Mouse (Mus musculus) gastrocnemius, adult 8-10 months (tissue): Measurements from ENCODE around the gene Cd84. TPM values are rescaled to one million over a fixed set of nuclear protein-coding genes. Genes with fewer than 3 reads are reported as not detected.
"Not testable (repeated sequence)": the region's sequence is repeated elsewhere in the genome, so short reads cannot be mapped to it uniquely, and the experiment has no call there.

Experiments used
- DNase-seq, 2 experiments: peaks; one replicate each; pipeline ENCODE4 v3.0.0; 2022; ENCODE audit warnings: low spot score in 2 of 2
- total RNA-seq, 4 experiments: library from RNA; stranded (reverse); gene quantifications; 2 replicates each; pipeline ENCODE4 v1.2.4; 2022

Cd84 gene
- under 1 TPM; 0.17 to 0.53 (median 0.34) TPM for total RNA-seq

DNA sequence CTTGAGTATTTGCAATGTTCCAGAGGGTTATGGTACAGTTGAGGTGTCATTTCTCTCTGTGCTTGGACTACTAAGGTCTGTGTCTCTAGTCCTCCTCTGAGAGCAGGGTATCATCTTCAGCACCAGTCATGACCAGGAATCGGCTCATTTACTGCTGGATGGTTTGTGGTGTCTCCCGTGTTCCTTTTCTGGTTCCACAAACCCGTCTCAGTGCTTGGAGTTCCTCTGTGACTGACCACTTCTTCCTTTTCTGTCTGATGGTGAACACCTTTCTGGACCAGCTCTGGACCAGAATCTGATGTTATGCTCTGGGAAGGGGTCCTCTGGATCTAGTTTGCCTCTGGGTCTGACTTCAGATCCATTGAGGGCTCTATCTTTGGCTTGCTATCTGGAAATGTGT lies at the start of gene Cd84:
TSS of gene Cd84 (plus strand) at position 210 of the 400 bp plus-strand sequence.
- no peak for DNase-seq

- no peak for DNase-seq
Observed at GRCm38 (mm10) chr1:171791491-171791890, 48.0 kb upstream of the Cd84 start.

GRCm38 (mm10) chr1:171796185-171796584 lies 43.3 kb upstream of the Cd84 start:
- DNase-seq: no peak

- DNase-seq: no peak
Observed at GRCm38 (mm10) chr1:171797840-171798239, 41.7 kb upstream of the Cd84 start.

DNA sequence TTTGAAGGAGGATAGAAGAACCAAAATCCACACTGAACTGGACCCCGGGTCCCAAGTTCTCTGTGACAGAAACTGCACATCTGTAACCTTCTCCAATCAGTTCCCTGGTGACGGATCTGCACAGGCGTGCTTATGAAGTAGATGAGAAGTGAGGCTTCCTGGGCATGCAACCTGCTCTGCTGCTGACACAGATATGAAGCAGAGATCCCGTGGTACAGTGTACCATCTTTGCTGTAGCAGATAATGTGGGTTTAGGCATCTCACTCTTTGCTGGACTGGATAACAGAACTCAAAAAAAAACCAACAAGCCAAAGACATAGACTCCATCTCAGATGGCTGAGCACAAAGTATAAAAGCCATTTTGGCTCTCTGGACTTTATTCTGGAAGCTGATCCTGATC lies 39.8 kb upstream of the Cd84 start:
- no peak for DNase-seq

DNA sequence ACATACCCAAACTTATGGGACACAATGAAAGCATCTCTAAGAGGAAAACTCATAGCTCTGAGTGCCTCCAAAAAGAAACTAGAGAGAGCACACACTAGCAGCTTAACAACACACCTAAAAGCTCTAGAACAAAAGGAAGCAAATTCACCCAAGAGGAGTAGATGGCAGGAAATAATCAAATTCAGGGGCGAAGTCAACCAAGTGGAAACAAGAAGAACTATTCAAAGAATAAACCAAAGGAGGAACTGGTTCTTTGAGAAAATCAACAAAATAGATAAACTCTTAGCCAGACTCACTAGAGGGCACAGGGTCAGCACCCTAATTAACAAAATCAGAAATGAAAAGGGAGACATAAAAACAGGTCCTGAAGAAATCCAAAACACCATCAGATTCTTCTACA lies 28.4 kb upstream of the Cd84 start:
- DNase-seq: not testable (repeated sequence)

DNA sequence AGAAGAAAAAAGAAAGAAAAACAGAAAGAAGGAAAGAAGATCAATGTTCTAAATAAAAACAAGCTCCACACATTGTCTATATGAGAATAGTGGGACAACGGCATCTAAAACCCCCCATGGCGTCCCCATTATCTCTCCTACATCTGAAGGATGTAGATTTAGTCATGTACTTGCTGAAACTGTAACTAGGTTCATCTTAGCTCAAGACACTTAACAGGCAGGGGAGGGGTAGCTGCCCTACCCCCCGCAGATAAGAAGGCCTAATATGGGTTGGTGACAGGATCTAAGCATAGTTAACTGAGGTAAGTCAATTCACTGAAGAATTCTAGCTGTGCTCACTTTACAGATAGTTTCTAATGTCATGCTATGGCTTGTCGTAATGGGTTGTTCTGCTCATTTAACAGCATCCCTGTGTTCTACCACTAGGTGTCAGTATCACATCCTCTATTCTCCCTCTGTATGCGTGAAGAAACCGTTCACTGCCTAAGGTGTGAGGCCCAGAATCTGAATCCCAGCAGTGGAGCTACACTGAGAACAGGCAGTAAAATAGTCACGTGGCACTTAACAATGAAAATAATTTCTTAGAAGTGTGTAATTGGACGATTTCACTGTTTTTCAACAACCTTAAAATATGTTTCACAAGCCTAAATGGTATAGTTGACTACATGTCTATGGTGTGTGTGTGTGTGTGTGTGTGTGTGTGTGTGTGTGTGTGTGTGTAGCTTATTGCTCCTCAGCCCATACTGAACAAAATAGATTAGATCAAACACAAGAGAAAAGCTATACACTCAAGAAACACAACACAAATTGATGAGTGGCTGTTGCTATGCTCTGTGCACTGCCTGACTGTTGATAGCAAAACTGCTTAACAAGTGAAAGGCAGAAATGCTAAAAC lies 23.7 kb upstream of the Cd84 start:
- DNase-seq: no peak

GRCm38 (mm10) chr1:171816991-171817390 lies 22.5 kb upstream of the Cd84 start:
- no peak for DNase-seq

DNA sequence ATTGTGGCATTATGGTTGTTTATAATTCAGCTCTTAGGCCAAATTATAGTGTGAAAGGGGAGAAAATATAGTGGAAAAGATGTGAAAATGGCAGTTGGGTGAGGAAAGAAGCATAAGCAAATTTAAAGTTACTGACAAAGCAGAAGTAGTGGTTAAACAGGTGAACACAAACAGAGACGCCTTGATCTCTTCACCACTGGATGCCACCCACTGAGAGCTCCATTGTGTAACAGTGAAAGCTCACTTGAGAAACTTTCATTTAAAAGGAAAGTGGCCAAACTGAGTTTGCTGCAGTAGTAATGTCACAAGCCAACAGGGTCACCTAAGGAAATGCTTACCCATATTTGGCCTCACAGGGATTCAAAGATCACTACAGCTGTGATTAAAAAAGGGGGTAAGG lies 18.2 kb upstream of the Cd84 start:
- no peak for DNase-seq

DNA sequence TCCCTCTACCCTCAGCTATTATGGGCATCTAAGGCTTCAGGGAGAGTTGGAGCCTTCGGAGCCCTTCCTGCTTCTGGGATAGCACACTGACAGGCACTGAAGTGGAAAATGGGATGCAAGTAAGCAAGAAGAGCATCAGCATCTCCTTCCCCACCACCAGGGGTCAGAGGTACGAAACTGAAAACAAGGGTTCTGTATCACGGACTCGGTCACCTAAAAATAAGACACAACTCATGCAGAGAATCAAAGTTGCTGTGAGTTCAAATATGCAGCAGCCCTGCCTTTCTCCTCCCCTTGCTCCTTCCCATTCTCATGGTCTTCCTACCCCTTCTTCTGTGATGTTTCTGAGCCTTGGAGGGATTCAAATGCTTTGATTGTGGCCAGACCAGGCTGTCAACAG lies 14.0 kb upstream of the Cd84 start:
- DNase-seq: no peak

- DNase-seq: no peak
Observed at GRCm38 (mm10) chr1:171826164-171826563, 13.3 kb upstream of the Cd84 start.

DNA sequence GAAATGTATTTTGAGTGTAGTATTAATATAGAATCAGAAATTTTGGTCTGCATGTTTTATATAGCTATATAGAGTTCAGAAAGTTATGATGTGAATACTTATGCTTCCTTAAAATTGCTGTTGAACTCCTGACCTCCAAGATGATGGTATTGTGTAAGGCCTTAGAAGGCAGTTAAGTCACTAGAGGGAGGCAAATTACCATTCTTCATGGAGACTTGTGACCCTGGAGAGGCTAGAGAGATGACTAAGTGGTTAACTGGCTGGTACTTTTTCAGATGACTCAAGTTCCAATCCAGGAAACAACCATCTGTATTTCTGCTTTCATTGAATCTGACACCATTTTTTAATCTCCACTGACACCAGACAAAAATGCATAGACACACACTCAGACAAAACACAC lies 11.8 kb upstream of the Cd84 start:
- no peak for DNase-seq

- DNase-seq: no peak
Observed at GRCm38 (mm10) chr1:171840450-171841023, 1.0 kb downstream of the Cd84 start.

- no peak for DNase-seq
Observed at GRCm38 (mm10) chr1:171845035-171845754, 5.7 kb downstream of the Cd84 start.

GRCm38 (mm10) chr1:171848201-171848600 lies 8.7 kb downstream of the Cd84 start:
- DNase-seq: no peak

- DNase-seq: no peak
Observed at GRCm38 (mm10) chr1:171848757-171849156, 9.3 kb downstream of the Cd84 start.

GRCm38 (mm10) chr1:171849454-171849853 lies 10.0 kb downstream of the Cd84 start:
- no peak for DNase-seq

DNA sequence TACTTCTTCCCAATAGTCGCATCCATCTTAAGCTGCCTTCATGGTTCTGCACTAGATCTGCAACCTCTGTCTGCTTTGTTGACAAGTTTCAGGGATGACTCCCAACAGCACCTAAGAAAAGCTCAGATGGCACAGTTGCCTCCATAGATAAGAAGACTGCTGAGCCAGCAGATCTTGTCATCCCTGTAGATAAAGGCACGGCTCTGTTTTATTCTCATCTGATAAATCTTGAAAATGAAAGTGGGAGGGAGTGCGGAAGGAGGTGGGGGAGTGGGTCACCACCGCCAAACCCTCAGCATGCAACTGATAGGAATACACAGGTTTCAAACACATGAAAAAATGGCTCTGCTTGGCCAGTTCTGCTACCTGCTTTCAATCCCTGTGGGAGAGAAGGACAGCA lies 26.0 kb downstream of the Cd84 start:
- DNase-seq: no peak

GRCm38 (mm10) chr1:171886989-171887388 lies 47.5 kb downstream of the Cd84 start:
- no peak for DNase-seq

DNA sequence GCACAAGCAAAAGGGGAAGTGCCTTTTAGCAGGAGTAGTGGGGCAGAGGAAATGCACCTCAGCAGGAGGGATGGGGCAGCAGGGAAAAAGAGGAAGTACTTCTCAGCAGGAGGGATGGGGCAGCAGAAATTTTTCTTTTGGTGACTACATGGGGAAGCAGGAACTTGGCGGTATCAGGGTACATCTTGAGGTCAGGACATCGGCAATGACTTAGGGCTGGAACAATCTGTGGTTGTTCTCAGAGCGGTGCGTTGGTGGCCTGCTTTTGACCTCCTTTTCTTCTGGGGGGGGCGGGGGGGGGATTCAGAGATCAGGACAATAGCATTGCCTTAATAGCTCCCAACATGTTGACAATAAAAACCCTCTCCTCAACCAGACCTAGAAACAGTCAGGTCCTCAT lies 55.9 kb downstream of the Cd84 start, which contains the start of gene Gm10521:
TSS of gene Gm10521 (plus strand) at position 301 of the 400 bp plus-strand sequence.
- DNase-seq: not testable (repeated sequence)

DNA sequence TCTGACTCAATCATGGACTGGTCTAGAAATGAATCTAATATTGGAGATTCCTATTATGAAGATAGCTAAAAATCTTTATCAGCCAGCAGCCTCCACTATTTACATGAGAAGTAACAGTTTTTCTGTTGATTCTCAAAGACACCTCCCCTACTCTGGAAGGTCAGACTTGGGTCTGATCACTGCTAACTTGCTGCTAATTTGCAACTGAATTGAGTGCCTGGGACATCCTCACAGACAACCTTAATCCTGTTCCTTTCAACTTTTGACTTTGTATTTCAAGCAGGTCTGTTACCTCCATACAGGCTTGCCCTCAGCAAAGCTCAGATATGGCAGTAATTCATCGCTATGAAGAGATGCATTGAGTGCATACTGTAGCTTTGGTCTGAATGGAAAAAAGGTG lies 64.5 kb downstream of the Cd84 start:
- no peak for DNase-seq
